Mouse (Mus musculus) cerebellum, adult 2 months (tissue): ENCODE measurements around the gene Iqgap2.

Experiments used
- CTCF ChIP-seq: fragments of 200-500 bp; IDR thresholded peaks from 2 replicates; pipeline ENCODE4 v1.5.1; 2011; ENCODE audit warnings: low read depth, mild to moderate bottlenecking, control low read depth, low read length, moderate library complexity, borderline replicate concordance; ENCODE audit not compliant: insufficient read depth
- POLR2A ChIP-seq: fragments of 200-500 bp; IDR thresholded peaks from 2 replicates; pipeline ENCODE4 v1.6.1; 2011; ENCODE audit warnings: low read length, control low read depth, borderline replicate concordance; ENCODE audit not compliant: insufficient read depth

DNA sequence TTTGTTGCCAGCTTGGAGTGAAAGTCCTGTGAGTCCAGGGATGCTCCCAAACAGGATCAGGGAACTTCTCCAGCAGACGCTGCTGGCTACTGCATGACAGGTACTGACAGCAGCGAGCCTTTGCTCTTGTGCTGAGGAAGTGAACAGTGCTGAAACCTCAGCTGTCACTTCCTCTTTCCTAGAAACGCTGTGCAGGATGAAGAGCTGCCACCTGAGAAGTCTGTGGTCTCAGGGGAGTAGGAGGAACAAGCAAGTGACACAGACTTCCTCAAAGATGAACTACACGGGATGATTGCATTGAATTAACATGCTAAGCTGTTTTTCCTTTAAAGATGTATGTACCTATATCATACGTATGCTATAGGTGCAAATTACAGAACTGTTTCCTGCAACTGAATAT lies 206.0 kb downstream of the Iqgap2 start:
- TF ChIP-seq POLR2A (no peak), CTCF (no peak)
